Mouse (Mus musculus): ENCODE results near the gene Tnrc6a.

- TF ChIP-seq GATA1 (IDR thresholded peaks at IDR 0.05; ENCODE audit: low read depth, low read length) (no peak), CTCF (IDR thresholded peaks at IDR 0.05 in 2 of 3, conservative IDR thresholded peaks at IDR 0.05 in 1 of 3; ENCODE audit: control insufficient read depth in 1 of 3, insufficient read depth in 1 of 3, low read depth in 2 of 3, low read length in 3 of 3, poor library complexity in 1 of 3, severe bottlenecking in 1 of 3) (no peak)
Observed at GRCm38 (mm10) chr7:123146141-123146846, 22.6 kb downstream of the Tnrc6a start.

Measured in MEL (cell line).